Mouse (Mus musculus): ENCODE measurements around the gene Nipal4. TPM values are rescaled to one million over a fixed set of nuclear protein-coding genes. Genes with fewer than 3 reads are reported as not detected.

Gene Nipal4
- polyA plus RNA-seq, 1 experiment from 2014 or later: 0.55 TPM

DNA sequence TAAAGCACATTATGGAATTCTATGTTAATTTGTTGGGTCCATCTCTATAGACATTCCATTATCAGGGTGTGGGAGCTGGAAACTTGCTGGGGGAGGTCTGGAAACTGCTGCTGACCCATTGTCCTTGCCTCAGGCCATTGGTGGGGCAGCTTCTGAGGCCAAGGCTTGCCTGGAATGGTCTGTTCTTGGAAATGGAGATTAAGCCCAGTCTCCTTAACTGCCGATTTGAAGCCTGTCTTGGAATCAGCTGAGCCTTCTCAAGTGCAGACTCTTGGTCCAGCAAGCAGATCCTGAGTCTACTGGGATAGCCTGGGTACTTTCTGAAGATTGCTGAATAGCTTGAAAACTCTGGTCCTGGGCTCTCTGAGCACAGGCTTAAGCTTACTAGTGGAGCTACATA lies 59.3 kb downstream of the Nipal4 start:
- H3K4me2 ChIP-seq (replicated peaks): no peak overlapping the region
- no peak overlapping the region for H3K27ac ChIP-seq
- no peaks in the 10 kb centered on the region for H3K27me3 ChIP-seq (replicated peaks)
- H3K9me3 ChIP-seq: no peaks in the 10 kb centered on the region
- H3K4me3 ChIP-seq: no peak overlapping the region
- no peaks in the 10 kb centered on the region for H3K4me1 ChIP-seq
- no peaks in the 10 kb centered on the region for H3K36me3 ChIP-seq
- no peak overlapping the region for H3K9ac ChIP-seq
- ATAC-seq (ENCODE audit: low FRiP score, low read depth): no peak
- 97% methylated on average over 1 of the region's 1 CpGs for WGBS

DNA sequence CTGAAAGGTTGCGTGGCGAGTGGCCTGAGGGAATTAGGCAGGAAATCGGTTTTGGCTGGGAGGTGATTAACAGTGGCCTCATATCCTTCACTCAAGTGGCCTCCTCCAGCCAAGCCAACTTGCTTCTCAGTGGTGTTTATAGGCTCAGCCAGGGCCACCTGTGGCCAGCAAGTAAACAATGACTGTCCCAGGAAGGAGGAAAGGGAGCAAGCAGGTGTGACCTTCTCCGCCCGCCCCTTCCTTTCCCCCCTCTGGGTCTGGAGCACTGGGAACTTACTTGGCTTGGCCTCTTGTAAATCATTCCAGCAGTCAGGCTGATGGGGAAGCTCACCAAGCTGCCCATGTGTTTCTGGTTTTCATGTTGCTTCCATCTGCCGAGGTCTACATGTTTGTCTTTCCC lies 64.2 kb downstream of the Nipal4 start:
- Histone ChIP-seq H3K9me3 (no peaks in the 10 kb centered on the region), H3K27ac (no peak overlapping the region), H3K27me3 (replicated peaks) (no peaks in the 10 kb centered on the region), H3K4me2 (replicated peaks) (no peak overlapping the region), H3K4me3 (no peak overlapping the region), H3K9ac (no peak overlapping the region), H3K4me1 (no peaks in the 10 kb centered on the region), H3K36me3 (peaks cover 21% of the 10 kb centered on the region)
- ATAC-seq (ENCODE audit: low FRiP score, low read depth): no peak
- 78% methylated on average over 6 of the region's 6 CpGs for WGBS

Small RNA genes within 50 kb of the gene (microRNA-seq; reads per million reads assigned to microRNA genes)
- not detected for gene Mir7239
- not detected for gene Mir8100

Other genes with a start within 250 kb of the Nipal4 start
- 15.8 and 16.0 TPM in 2 replicates for gene Lsm11, start 221.6 kb downstream of the Nipal4 start, polyA plus RNA-seq (2016; fragmentation: Nextera tagmentation; extraction: Ambion mirVana)
- 9.8 and 10.9 TPM in 2 replicates for gene Thg1l, start 211.0 kb downstream of the Nipal4 start, polyA plus RNA-seq (2016; fragmentation: Nextera tagmentation; extraction: Ambion mirVana)
- gene Sox30, start 186.2 kb downstream of the Nipal4 start, polyA plus RNA-seq (2016; fragmentation: Nextera tagmentation; extraction: Ambion mirVana): 0.23 and 0.29 TPM in 2 replicates
- gene Gm12166, start 114.2 kb downstream of the Nipal4 start, polyA plus RNA-seq (2016; fragmentation: Nextera tagmentation; extraction: Ambion mirVana): 3.9 and 4.8 TPM in 2 replicates
- 21.1 and 25.2 TPM in 2 replicates for gene Adam19, start 110.5 kb downstream of the Nipal4 start, polyA plus RNA-seq (2016; fragmentation: Nextera tagmentation; extraction: Ambion mirVana)
- gene Fndc9, start 69.0 kb upstream of the Nipal4 start, polyA plus RNA-seq (2016; fragmentation: Nextera tagmentation; extraction: Ambion mirVana): 0.78 and 0.80 TPM in 2 replicates
- gene Cyfip2, start 146.4 kb upstream of the Nipal4 start, polyA plus RNA-seq (2016; fragmentation: Nextera tagmentation; extraction: Ambion mirVana): 76.2 and 83.5 TPM in 2 replicates
- gene Itk, start 223.0 kb upstream of the Nipal4 start, polyA plus RNA-seq (2016; fragmentation: Nextera tagmentation; extraction: Ambion mirVana): not detected in 2 replicates
- 0.18 TPM in 1 of 2 replicates, not detected in the other for gene Fam71b, start 230.1 kb upstream of the Nipal4 start, polyA plus RNA-seq (2016; fragmentation: Nextera tagmentation; extraction: Ambion mirVana)

Data from neural tube, embryonic 12.5 days (tissue).